Mouse (Mus musculus): ENCODE results near the gene Ddx6. TPM values are rescaled to one million over a fixed set of nuclear protein-coding genes. Genes with fewer than 3 reads are reported as not detected.

The Ddx6 gene
- polyA plus RNA-seq (2015; fragmentation: Nextera tagmentation; extraction: Ambion mirVana) = 12.5 and 14.6 TPM in 2 replicates

DNA sequence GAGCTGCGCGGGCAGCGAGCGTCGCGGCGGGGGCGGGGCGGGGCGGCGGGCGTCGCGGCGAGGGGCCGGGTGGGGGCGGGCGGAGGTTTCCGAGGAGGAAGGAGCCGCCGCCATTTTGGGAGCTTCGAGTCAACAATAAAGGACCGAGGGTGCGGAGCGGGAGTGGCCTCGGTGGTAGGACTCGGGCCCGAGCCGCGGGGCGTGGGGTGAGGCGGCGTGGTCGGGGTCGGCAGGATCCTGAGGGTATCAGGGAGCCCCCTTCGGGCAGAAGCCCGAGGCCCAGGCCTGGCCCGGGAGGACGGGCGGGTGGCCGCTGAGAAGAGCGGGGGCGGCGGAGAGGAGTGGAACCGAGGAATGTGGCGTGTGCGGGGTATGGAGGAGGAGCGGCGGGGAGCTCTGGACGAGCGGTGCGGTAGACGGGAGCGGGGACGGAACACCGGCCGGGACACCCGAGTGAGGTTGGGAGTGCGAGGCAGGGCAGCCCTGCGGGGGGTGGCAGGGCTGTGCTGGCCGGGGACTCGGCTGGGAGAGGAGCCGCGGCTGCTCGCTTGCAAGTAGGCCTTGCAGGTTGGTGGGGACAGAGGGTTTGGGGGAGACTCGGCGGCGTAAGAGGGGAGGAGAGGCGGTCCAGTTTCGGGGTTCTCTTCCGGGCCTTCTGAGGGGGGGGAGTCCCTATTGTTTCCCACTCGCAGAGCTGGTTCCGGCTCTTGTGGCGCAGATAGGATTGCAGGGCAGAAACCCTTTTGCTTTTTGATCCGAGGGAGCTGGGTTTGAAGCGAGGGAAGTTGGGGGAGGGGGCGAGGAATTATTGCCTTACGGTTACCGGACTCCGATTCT lies at the start of gene Ddx6:
Gene Ddx6 (plus strand): TSS at position 114 of the 837 bp plus-strand sequence.
- Histone ChIP-seq H3K4me1 (ENCODE audit: control insufficient read depth, insufficient read depth, low read depth, low read length) (peaks cover 29% of the 10 kb centered on the region), H3K9me3 (ENCODE audit: control insufficient read depth, low read length) (no peaks in the 10 kb centered on the region), H3K27ac (ENCODE audit: low read depth, low read length) (peak within 1 kb of the TSS; percentile 99), H3K9ac (ENCODE audit: low read depth, low read length) (peak within 1 kb of the TSS; percentile 99), H3K27me3 (replicated peaks; ENCODE audit: control insufficient read depth, insufficient read depth, low read length) (no peaks in the 10 kb centered on the region), H3K36me3 (ENCODE audit: control insufficient read depth, insufficient read depth, low read length) (peaks cover 11% of the 10 kb centered on the region), H3K4me3 (ENCODE audit: low read length) (peak within 1 kb of the TSS; percentile 85), H3K4me2 (ENCODE audit: low read length) (peak within 1 kb of the TSS; percentile 89)
- WGBS = under 1% methylated on average over 64 of the region's 80 CpGs
- peak; percentile 71 for ATAC-seq

DNA sequence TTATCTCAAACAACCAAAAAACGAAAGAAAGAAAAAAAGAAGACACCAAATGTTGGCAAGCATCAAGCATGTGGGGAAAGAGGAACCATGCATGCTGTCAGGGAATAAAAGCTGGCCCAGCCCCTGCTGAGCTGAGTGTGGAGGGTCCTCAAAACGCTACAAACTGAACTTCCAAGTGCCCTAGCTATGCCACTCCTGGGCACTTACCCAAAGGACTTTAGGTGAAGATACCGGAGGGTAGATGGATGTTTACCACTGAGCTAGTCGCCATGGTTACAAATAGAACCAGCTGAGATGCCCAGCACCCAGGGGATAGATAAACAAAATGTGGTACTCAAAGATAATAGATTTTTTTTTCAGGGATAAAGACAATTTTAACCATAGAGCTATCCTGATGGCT lies 43.1 kb upstream of the Ddx6 start, which contains the start of gene Cxcr5:
Gene Cxcr5 (minus strand): TSS at position 281 of the 400 bp plus-strand sequence.
- Histone ChIP-seq H3K27ac (ENCODE audit: low read depth, low read length) (no peak within 1 kb of the TSS), H3K27me3 (replicated peaks; ENCODE audit: control insufficient read depth, insufficient read depth, low read length) (no peaks in the 10 kb centered on the region), H3K4me2 (ENCODE audit: low read length) (no peak within 1 kb of the TSS), H3K9me3 (ENCODE audit: control insufficient read depth, low read length) (no peaks in the 10 kb centered on the region), H3K4me1 (ENCODE audit: control insufficient read depth, insufficient read depth, low read depth, low read length) (no peaks in the 10 kb centered on the region; the same call in 1 of the 2 replicates), H3K36me3 (ENCODE audit: control insufficient read depth, insufficient read depth, low read length) (no peaks in the 10 kb centered on the region), H3K4me3 (ENCODE audit: low read length) (no peak within 1 kb of the TSS), H3K9ac (ENCODE audit: low read depth, low read length) (no peak within 1 kb of the TSS)
- ATAC-seq = no peak
- 41% methylated on average over 4 of the region's 4 CpGs for WGBS

DNA sequence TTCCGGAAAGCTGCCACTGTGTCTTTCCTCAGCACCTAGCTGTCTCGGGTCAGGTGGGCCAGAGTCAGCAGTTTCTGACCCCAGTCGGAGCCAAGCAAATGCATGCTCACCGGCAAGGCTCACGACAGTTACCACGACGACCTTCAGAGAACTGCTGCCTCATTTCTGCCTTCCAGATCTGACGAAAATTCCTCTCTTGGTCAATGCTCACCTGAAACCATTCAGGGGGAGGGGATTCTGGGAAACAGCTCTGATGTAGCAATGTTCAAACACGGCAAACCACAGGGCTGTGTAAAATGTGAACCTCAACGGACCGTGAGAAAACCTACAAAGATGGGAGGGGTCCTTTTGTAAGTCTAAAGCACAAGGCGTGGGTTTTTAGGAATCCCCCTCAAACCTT lies 41.8 kb upstream of the Ddx6 start:
- no peak for ATAC-seq
- Histone ChIP-seq H3K27me3 (replicated peaks; ENCODE audit: control insufficient read depth, insufficient read depth, low read length) (no peaks in the 10 kb centered on the region), H3K4me3 (ENCODE audit: low read length) (no peak overlapping the region), H3K4me2 (ENCODE audit: low read length) (no peak overlapping the region), H3K27ac (ENCODE audit: low read depth, low read length) (no peak overlapping the region), H3K9me3 (ENCODE audit: control insufficient read depth, low read length) (no peaks in the 10 kb centered on the region), H3K36me3 (ENCODE audit: control insufficient read depth, insufficient read depth, low read length) (no peaks in the 10 kb centered on the region), H3K4me1 (ENCODE audit: control insufficient read depth, insufficient read depth, low read depth, low read length) (no peaks in the 10 kb centered on the region; the same call in 1 of the 2 replicates), H3K9ac (ENCODE audit: low read depth, low read length) (no peak overlapping the region)
- 49% methylated on average over 12 of the region's 12 CpGs for WGBS

DNA sequence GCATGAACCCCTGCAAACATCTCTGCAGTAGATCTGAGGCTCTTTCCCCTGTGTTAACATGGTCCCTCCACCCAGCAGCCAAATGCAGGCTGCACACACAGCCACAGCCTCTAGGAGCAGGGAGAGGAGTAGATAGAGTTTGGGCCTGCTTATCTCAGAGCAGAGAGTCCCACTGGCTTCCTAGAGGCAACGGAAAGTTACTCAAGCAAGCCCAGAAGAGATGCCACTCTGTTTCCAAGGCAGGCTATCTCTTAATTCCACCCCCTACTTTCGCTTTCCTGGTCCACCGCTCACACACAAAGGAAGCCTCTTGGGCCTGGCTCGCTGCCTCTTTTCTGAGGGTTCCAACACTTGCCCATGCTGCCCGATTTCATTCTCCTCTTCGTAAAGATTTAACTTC lies 39.3 kb upstream of the Ddx6 start:
- H3K27me3 ChIP-seq (replicated peaks; ENCODE audit: control insufficient read depth, insufficient read depth, low read length) = no peaks in the 10 kb centered on the region
- H3K9me3 ChIP-seq (ENCODE audit: control insufficient read depth, low read length) = no peaks in the 10 kb centered on the region
- WGBS = 20% methylated on average over 6 of the region's 6 CpGs
- no peak overlapping the region for H3K9ac ChIP-seq (ENCODE audit: low read depth, low read length)
- ATAC-seq = no peak
- H3K4me1 ChIP-seq (ENCODE audit: control insufficient read depth, insufficient read depth, low read depth, low read length) = no peaks in the 10 kb centered on the region; the same call in 1 of the 2 replicates
- H3K36me3 ChIP-seq (ENCODE audit: control insufficient read depth, insufficient read depth, low read length) = no peaks in the 10 kb centered on the region
- H3K4me2 ChIP-seq (ENCODE audit: low read length) = no peak overlapping the region
- no peak overlapping the region for H3K4me3 ChIP-seq (ENCODE audit: low read length)
- H3K27ac ChIP-seq (ENCODE audit: low read depth, low read length) = no peak overlapping the region

DNA sequence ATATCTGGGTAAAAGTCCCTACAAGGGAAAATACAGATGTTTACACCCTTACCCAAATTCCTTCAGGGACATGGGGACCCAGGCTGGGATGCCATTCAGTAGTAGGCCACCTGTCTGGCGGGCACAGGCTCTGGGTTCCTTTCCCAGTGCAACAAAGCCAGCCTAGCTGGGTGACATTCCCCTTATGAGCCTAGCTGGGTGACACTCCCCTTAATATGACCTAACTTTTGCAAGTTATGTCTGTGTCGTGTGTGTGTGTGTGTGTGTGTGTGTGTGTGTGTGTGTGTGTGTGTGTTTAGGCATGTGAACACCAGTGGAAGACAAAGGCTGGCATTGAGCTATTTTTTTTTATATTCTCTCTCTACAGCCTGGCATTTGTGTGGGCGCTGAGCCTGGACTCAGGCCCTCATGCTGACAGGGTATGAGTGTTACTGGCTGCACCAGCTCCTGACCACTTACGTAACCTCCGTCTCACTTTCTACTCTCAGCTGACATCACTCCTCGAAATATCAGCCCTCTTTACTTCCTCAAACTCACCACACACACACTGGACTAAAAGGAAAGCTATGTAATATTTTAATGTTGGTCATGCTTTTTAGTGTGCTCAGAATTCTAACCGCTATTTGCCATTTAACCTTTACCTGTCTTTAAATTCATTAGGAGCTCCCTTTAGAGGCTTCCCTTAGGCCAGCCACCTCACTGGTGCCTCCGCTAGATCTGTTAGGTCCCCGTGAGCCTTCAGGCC lies 37.2 kb upstream of the Ddx6 start:
- ATAC-seq = no peak
- Histone ChIP-seq H3K4me2 (ENCODE audit: low read length) (no peak overlapping the region), H3K9ac (ENCODE audit: low read depth, low read length) (no peak overlapping the region), H3K27me3 (replicated peaks; ENCODE audit: control insufficient read depth, insufficient read depth, low read length) (no peaks in the 10 kb centered on the region), H3K27ac (ENCODE audit: low read depth, low read length) (no peak overlapping the region), H3K9me3 (ENCODE audit: control insufficient read depth, low read length) (no peaks in the 10 kb centered on the region), H3K36me3 (ENCODE audit: control insufficient read depth, insufficient read depth, low read length) (no peaks in the 10 kb centered on the region), H3K4me3 (ENCODE audit: low read length) (no peak overlapping the region), H3K4me1 (ENCODE audit: control insufficient read depth, insufficient read depth, low read depth, low read length) (no peaks in the 10 kb centered on the region)
- WGBS = 78% methylated on average over 9 of the region's 9 CpGs

DNA sequence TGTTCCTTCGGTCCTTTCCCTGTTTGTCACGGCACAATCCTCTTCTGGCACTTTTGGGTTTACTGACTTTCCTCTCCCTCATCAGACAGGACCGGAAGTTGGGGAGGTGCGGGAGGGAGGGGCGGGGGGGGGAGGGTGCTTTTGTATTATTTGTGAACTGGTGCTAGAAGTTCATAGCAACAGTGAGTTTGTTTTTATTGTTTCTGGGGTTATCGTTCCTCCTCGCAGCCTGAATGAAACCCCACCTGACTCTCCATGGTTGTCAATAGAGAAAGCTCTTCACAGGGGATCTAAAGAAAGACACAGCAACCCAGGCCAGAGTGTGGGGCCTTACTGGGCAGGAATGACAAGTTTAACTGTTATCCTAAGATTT lies 36.6 kb upstream of the Ddx6 start:
- no peaks in the 10 kb centered on the region for H3K36me3 ChIP-seq (ENCODE audit: control insufficient read depth, insufficient read depth, low read length)
- H3K9ac ChIP-seq (ENCODE audit: low read depth, low read length) = no peak overlapping the region
- WGBS = 30% methylated on average over 7 of the region's 7 CpGs
- no peak overlapping the region for H3K4me2 ChIP-seq (ENCODE audit: low read length)
- ATAC-seq = no peak
- no peak overlapping the region for H3K4me3 ChIP-seq (ENCODE audit: low read length)
- H3K9me3 ChIP-seq (ENCODE audit: control insufficient read depth, low read length) = no peaks in the 10 kb centered on the region
- no peaks in the 10 kb centered on the region for H3K27me3 ChIP-seq (replicated peaks; ENCODE audit: control insufficient read depth, insufficient read depth, low read length)
- H3K27ac ChIP-seq (ENCODE audit: low read depth, low read length) = no peak overlapping the region
- no peaks in the 10 kb centered on the region for H3K4me1 ChIP-seq (ENCODE audit: control insufficient read depth, insufficient read depth, low read depth, low read length)

DNA sequence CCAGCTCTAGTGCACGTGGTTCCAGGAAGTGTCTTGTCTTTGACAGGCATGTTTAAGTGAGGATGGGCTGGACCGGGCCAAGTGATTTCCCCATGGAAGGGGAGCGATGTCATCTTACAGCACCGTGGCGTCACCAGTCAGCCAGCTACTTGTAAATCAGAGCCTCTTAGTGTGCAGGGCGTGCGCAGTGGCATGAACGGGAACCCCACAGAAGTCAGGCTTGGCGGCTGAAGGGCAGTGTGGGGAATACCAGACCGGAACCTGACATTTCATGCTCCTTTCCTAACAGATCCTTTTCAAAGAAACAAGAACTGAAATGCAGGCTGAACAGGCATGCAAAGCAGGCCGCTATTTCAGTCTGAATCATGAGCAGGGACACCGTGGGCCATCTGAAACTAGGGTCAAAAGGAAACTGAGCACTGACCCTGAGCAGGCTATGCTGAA lies 33.7 kb upstream of the Ddx6 start:
- WGBS = 73% methylated on average over 12 of the region's 12 CpGs

DNA sequence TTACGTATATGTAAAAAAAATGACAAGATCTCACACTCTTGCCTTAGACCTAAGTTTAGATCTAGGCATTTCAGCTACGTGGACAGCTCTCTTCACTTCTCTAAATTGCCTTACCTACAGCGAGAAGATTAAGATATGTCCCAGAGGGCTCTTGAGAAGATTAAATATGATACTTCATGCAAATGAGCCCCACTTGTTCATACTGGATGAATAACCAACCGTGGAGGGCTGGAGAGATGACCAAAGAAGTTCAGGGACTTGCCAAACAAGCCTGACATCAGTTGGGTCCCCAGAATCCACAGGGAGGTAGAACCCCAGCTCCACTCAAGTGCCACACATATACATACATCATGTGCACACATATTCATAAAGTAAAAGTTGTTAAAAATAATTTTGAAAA lies 31.4 kb upstream of the Ddx6 start:
- WGBS = 70% methylated on average over 4 of the region's 4 CpGs
- Histone ChIP-seq H3K4me3 (ENCODE audit: low read length) (no peak overlapping the region), H3K27me3 (replicated peaks; ENCODE audit: control insufficient read depth, insufficient read depth, low read length) (no peaks in the 10 kb centered on the region), H3K9ac (ENCODE audit: low read depth, low read length) (no peak overlapping the region), H3K9me3 (ENCODE audit: control insufficient read depth, low read length) (no peaks in the 10 kb centered on the region), H3K27ac (ENCODE audit: low read depth, low read length) (no peak overlapping the region), H3K4me1 (ENCODE audit: control insufficient read depth, insufficient read depth, low read depth, low read length) (no peaks in the 10 kb centered on the region), H3K36me3 (ENCODE audit: control insufficient read depth, insufficient read depth, low read length) (no peaks in the 10 kb centered on the region), H3K4me2 (ENCODE audit: low read length) (no peak overlapping the region)
- no peak for ATAC-seq

More for the DNA sequence above, 33.7 kb upstream of the Ddx6 start:
- no peaks in the 10 kb centered on the region for H3K9me3 ChIP-seq (ENCODE audit: control insufficient read depth, low read length)
- no peak for ATAC-seq
- no peaks in the 10 kb centered on the region for H3K4me1 ChIP-seq (ENCODE audit: control insufficient read depth, insufficient read depth, low read depth, low read length)
- H3K4me3 ChIP-seq (ENCODE audit: low read length) = no peak overlapping the region
- H3K4me2 ChIP-seq (ENCODE audit: low read length) = no peak overlapping the region
- no peaks in the 10 kb centered on the region for H3K36me3 ChIP-seq (ENCODE audit: control insufficient read depth, insufficient read depth, low read length)
- no peak overlapping the region for H3K9ac ChIP-seq (ENCODE audit: low read depth, low read length)
- no peak overlapping the region for H3K27ac ChIP-seq (ENCODE audit: low read depth, low read length)
- no peaks in the 10 kb centered on the region for H3K27me3 ChIP-seq (replicated peaks; ENCODE audit: control insufficient read depth, insufficient read depth, low read length)

DNA sequence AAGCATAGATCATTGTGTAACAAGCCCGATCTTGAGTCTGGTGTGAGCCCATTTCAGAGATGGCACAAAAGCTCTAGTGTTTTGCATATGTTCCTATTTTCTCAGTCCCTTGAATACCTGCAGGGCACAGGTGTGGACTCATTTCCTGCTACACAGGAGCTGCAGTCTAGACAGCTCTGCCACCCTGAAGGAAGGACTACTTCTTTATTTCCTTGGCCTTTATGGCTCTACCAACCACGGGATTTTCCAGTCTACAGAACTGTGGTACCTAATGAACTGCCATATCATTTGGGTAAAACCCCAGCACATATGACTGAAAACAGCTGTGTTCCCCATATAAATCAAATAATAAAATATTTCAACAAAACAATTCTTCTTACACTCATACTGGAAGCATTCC lies 29.6 kb upstream of the Ddx6 start:
- no peak for ATAC-seq
- 95% methylated on average over 2 of the region's 2 CpGs for WGBS
- Histone ChIP-seq H3K36me3 (ENCODE audit: control insufficient read depth, insufficient read depth, low read length) (no peaks in the 10 kb centered on the region), H3K27me3 (replicated peaks; ENCODE audit: control insufficient read depth, insufficient read depth, low read length) (no peaks in the 10 kb centered on the region), H3K9ac (ENCODE audit: low read depth, low read length) (no peak overlapping the region), H3K4me1 (ENCODE audit: control insufficient read depth, insufficient read depth, low read depth, low read length) (no peaks in the 10 kb centered on the region), H3K4me2 (ENCODE audit: low read length) (no peak overlapping the region), H3K27ac (ENCODE audit: low read depth, low read length) (no peak overlapping the region), H3K9me3 (ENCODE audit: control insufficient read depth, low read length) (no peaks in the 10 kb centered on the region), H3K4me3 (ENCODE audit: low read length) (no peak overlapping the region)
